Mouse (Mus musculus) E14TG2a.4 (cell line): Measurements from ENCODE around the gene Hdlbp.
A peak's percentile ranks its signal among the peaks of the same experiment; 100 is the strongest.

Experiments
- CTCF ChIP-seq: conservative IDR thresholded peaks from 2 replicates; pipeline ENCODE4 v1.5.1; 2014; ENCODE audit warnings: low read length
- NANOG ChIP-seq: IDR thresholded peaks from 2 replicates; pipeline ENCODE4 v1.6.1; 2014; ENCODE audit warnings: borderline replicate concordance, low read length, mixed read lengths

GRCm38 (mm10) chr1:93506944-93507676 is 28.5 kb upstream of the Hdlbp start:
- peak; percentile 19 for TF ChIP-seq CTCF
- no peak for TF ChIP-seq NANOG
